Mouse (Mus musculus): ENCODE measurements around the gene Smpdl3b.

DNA sequence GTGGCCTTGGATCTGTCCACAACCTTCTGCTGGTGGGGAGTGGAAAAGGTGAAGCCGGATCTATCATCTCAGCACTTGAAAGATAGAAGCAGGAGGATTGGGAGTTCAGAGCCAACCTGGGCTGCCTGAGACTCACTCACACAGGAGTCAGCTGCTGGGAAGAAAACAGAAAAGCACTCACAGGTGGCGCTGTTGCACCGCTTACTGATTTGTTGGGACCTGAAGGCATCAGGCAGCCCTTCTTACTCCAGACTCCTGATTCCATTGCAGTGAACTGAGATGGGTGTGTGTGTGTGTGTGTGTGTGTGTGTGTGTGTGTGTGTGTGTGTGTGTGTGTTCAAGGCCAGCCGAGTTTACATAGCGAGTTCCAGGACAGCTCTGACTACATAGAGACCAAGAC lies 19.7 kb upstream of the Smpdl3b start:
- TF ChIP-seq CEBPB (IDR thresholded peaks at IDR 0.05; ENCODE audit: low read depth) (no peak), CTCF (IDR thresholded peaks at IDR 0.05; ENCODE audit: control insufficient read depth, insufficient read depth, insufficient read length) (peak; percentile 53), USF1 (IDR thresholded peaks at IDR 0.05; ENCODE audit: low read depth) (no peak), MYOD1 (IDR thresholded peaks at IDR 0.05; ENCODE audit: control insufficient read depth, insufficient read length, low read depth) (no peak)
